17 mouse cellular contexts compared by ENCODE assay signal in the genomic region with DNA sequence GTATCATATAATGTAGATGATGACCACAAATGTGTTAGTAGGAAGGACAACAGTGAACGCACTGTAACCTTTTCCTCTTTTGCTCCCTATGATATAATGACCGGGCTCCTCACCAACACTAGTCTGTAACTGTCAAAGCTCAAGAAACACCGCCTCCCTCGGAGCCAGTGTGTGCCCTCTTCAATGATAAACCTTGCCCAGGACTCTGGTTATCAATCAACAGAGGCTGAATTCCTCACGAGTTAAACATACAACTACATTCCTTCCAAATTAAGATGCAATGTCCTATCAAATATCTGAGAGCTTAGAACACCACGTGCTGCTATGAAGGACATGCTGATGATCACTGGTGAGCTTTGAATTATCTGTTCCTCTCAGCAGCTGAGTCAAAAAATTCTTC.
"Had no signal": no experiment of that assay in that cellular context is flagged by ENCODE, and none has a peak within 500 bp of the region (broad histone marks: within the 10 kb centered on the region; RNA-seq: fewer than 3 reads in every experiment).

No protein-coding gene starts in this region.

- DNase-seq: layer of hippocampus, adult 9-11 months; layer of hippocampus, postnatal 36 days; liver; lung, adult 2 months; lung, postnatal 14 days; lung, postnatal 4 days; midbrain, embryonic 14.5 days; thymus, adult 18-20 months; thymus, postnatal 36 days had no signal

- H3K9me3 ChIP-seq: limb, embryonic 10.5 days; limb, embryonic 13.5 days; liver, embryonic 12.5 days; liver, embryonic 15.5 days had no signal

- H3K27me3 ChIP-seq: limb, embryonic 13.5 days; liver, embryonic 12.5 days; liver, embryonic 15.5 days had no signal

- H3K9ac ChIP-seq: limb, embryonic 13.5 days; liver, embryonic 12.5 days; liver, embryonic 15.5 days had no signal

- ATAC-seq: inflammation-experienced regulatory T-cells, adult 6 months; intestine, embryonic 16.5 days; liver, embryonic 12.5 days had no signal

- H3K4me1 ChIP-seq: limb, embryonic 10.5 days; limb, embryonic 13.5 days; liver, embryonic 12.5 days had no signal

- H3K27ac ChIP-seq: layer of hippocampus, adult 2 months; limb, embryonic 10.5 days; limb, embryonic 13.5 days; liver, embryonic 12.5 days; liver, embryonic 15.5 days had no signal

- H3K4me3 ChIP-seq: layer of hippocampus, adult 2 months; limb, embryonic 10.5 days; limb, embryonic 13.5 days; liver, embryonic 12.5 days; liver, embryonic 15.5 days had no signal

- H3K4me2 ChIP-seq: limb, embryonic 13.5 days; liver, embryonic 12.5 days; liver, embryonic 15.5 days; midbrain, embryonic 11.5 days had no signal
